Mouse (Mus musculus) embryonic facial prominence, embryonic 13.5 days (tissue): ENCODE results near the gene Adcy9. TPM values are rescaled to one million over a fixed set of nuclear protein-coding genes. Genes with fewer than 3 reads are reported as not detected.
A peak's percentile ranks its signal among the peaks of the same experiment; 100 is the strongest.

Experiments
- ATAC-seq: fragments of 200-750 bp; cut with Nextera tagmentation; 2 replicates; pipeline ENCODE4 v1.8.0; 2017; ENCODE audit warnings: low read depth; ENCODE audit not compliant: insufficient number of reproducible peaks, insufficient read depth, low FRiP score, low TSS enrichment
- H3K27ac ChIP-seq: fragments of 300-500 bp; sonication (generic); 2 replicates; pipeline ENCODE4 v1.5.1; 2015; ENCODE audit warnings: moderate library complexity, mild to moderate bottlenecking, inconsistent platforms
- H3K27me3 ChIP-seq: fragments of 300-500 bp; sonication (generic); 2 replicates; pipeline ENCODE4 v1.6.1; 2015; ENCODE audit warnings: mild to moderate bottlenecking, inconsistent platforms
- H3K36me3 ChIP-seq: fragments of 300-500 bp; sonication (generic); 2 replicates; pipeline ENCODE4 v1.6.1; 2015; ENCODE audit warnings: mild to moderate bottlenecking, inconsistent platforms
- H3K4me1 ChIP-seq: fragments of 300-500 bp; sonication (generic); 2 replicates; pipeline ENCODE4 v1.6.1; 2015; ENCODE audit warnings: inconsistent platforms
- H3K4me2 ChIP-seq: fragments of 300-500 bp; sonication (generic); 2 replicates; pipeline ENCODE4 v1.6.1; 2015; ENCODE audit warnings: moderate library complexity, mild to moderate bottlenecking, inconsistent platforms
- H3K4me3 ChIP-seq: fragments of 300-500 bp; sonication (generic); 2 replicates; pipeline ENCODE4 v1.5.1; 2015; ENCODE audit warnings: mild to moderate bottlenecking, inconsistent platforms
- H3K9ac ChIP-seq: fragments of 300-500 bp; sonication (generic); 2 replicates; pipeline ENCODE4 v1.6.1; 2015; ENCODE audit warnings: mild to moderate bottlenecking, inconsistent platforms
- H3K9me3 ChIP-seq: fragments of 300-500 bp; sonication (generic); 2 replicates; pipeline ENCODE4 v1.6.1; 2016; ENCODE audit warnings: inconsistent platforms
- WGBS: fragments of 180-500 bp; shearing (Covaris S2); methylation state at CpG from one replicate; pipeline ENCODE4 v1.1.7; 2015; ENCODE audit warnings: mixed read lengths; 5-methylcytosine and 5-hydroxymethylcytosine counted together
- polyA plus RNA-seq: library from polyadenylated mRNA; unstranded; fragments of >200 nt; fragmentation: Nextera tagmentation; extraction: Ambion mirVana; gene quantifications from 2 replicates; pipeline ENCODE4 v1.2.1, GENCODE M21; 2015

Adcy9 gene
- polyA plus RNA-seq, 1 experiment from 2014 or later, result 1.1 TPM

GRCm38 (mm10) chr16:4439302-4440066 lies 19.2 kb upstream of the Adcy9 start:
- no peak overlapping the region for H3K4me2 ChIP-seq
- H3K9ac ChIP-seq, result no peak overlapping the region
- no peak overlapping the region for H3K4me3 ChIP-seq
- no peaks in the 10 kb centered on the region for H3K9me3 ChIP-seq
- H3K36me3 ChIP-seq, result no peaks in the 10 kb centered on the region
- no peak for ATAC-seq
- H3K4me1 ChIP-seq, result no peaks in the 10 kb centered on the region
- H3K27ac ChIP-seq, result no peak overlapping the region
- WGBS, result 77% methylated on average over 10 of the region's 10 CpGs
- H3K27me3 ChIP-seq, result no peaks in the 10 kb centered on the region

GRCm38 (mm10) chr16:4436738-4437137 lies 16.4 kb upstream of the Adcy9 start:
- no peak overlapping the region for H3K4me2 ChIP-seq
- ATAC-seq, result no peak
- H3K4me3 ChIP-seq, result no peak overlapping the region
- H3K27me3 ChIP-seq, result no peaks in the 10 kb centered on the region
- no peak overlapping the region for H3K9ac ChIP-seq
- H3K27ac ChIP-seq, result no peak overlapping the region
- no peaks in the 10 kb centered on the region for H3K36me3 ChIP-seq
- 75% methylated on average over 4 of the region's 4 CpGs for WGBS
- H3K9me3 ChIP-seq, result no peaks in the 10 kb centered on the region
- no peaks in the 10 kb centered on the region for H3K4me1 ChIP-seq

GRCm38 (mm10) chr16:4435371-4435770 lies 15.1 kb upstream of the Adcy9 start:
- Histone ChIP-seq H3K9ac (no peak overlapping the region), H3K4me1 (no peaks in the 10 kb centered on the region), H3K27me3 (no peaks in the 10 kb centered on the region), H3K27ac (no peak overlapping the region), H3K36me3 (no peaks in the 10 kb centered on the region), H3K9me3 (no peaks in the 10 kb centered on the region), H3K4me3 (no peak overlapping the region), H3K4me2 (no peak overlapping the region)
- 80% methylated on average over 2 of the region's 2 CpGs for WGBS
- no peak for ATAC-seq

- Histone ChIP-seq H3K9me3 (no peaks in the 10 kb centered on the region), H3K4me1 (no peaks in the 10 kb centered on the region), H3K36me3 (no peaks in the 10 kb centered on the region), H3K4me3 (no peak overlapping the region), H3K9ac (no peak overlapping the region), H3K27ac (no peak overlapping the region), H3K4me2 (no peak overlapping the region), H3K27me3 (no peaks in the 10 kb centered on the region)
- WGBS, result 64% methylated on average over 4 of the region's 4 CpGs
- no peak for ATAC-seq
These were observed 11.5 kb upstream of the Adcy9 start for GRCm38 (mm10) chr16:4431841-4432240.

GRCm38 (mm10) chr16:4431013-4431412 lies 10.7 kb upstream of the Adcy9 start:
- WGBS, result 75% methylated on average over 3 of the region's 3 CpGs

GRCm38 (mm10) chr16:4430232-4430631 lies 9.9 kb upstream of the Adcy9 start:
- no peaks in the 10 kb centered on the region for H3K36me3 ChIP-seq
- H3K4me1 ChIP-seq, result no peaks in the 10 kb centered on the region
- H3K4me2 ChIP-seq, result no peak overlapping the region
- no peaks in the 10 kb centered on the region for H3K9me3 ChIP-seq
- ATAC-seq, result no peak
- no peak overlapping the region for H3K27ac ChIP-seq
- H3K4me3 ChIP-seq, result no peak overlapping the region
- H3K27me3 ChIP-seq, result no peaks in the 10 kb centered on the region
- no peak overlapping the region for H3K9ac ChIP-seq
- 85% methylated on average over 5 of the region's 5 CpGs for whole genome bisulfite sequencing

More at GRCm38 (mm10) chr16:4431013-4431412, 10.7 kb upstream of the Adcy9 start:
- no peaks in the 10 kb centered on the region for H3K9me3 ChIP-seq
- H3K27me3 ChIP-seq, result no peaks in the 10 kb centered on the region
- no peak overlapping the region for H3K27ac ChIP-seq
- no peaks in the 10 kb centered on the region for H3K36me3 ChIP-seq
- no peak overlapping the region for H3K4me2 ChIP-seq
- no peak overlapping the region for H3K9ac ChIP-seq
- no peak overlapping the region for H3K4me3 ChIP-seq
- ATAC-seq, result no peak
- no peaks in the 10 kb centered on the region for H3K4me1 ChIP-seq

- no peaks in the 10 kb centered on the region for H3K36me3 ChIP-seq
- no peak overlapping the region for H3K9ac ChIP-seq
- no peak overlapping the region for H3K27ac ChIP-seq
- 40% methylated on average over 4 of the region's 4 CpGs for WGBS
- H3K27me3 ChIP-seq, result no peaks in the 10 kb centered on the region
- no peak overlapping the region for H3K4me3 ChIP-seq
- H3K4me2 ChIP-seq, result no peak overlapping the region
- H3K9me3 ChIP-seq, result no peaks in the 10 kb centered on the region
- no peak for ATAC-seq
- H3K4me1 ChIP-seq, result peaks cover 3% of the 10 kb centered on the region
These were observed 5.4 kb upstream of the Adcy9 start for GRCm38 (mm10) chr16:4425658-4426234.

- Histone ChIP-seq H3K9me3 (no peaks in the 10 kb centered on the region), H3K27me3 (peaks cover 14% of the 10 kb centered on the region), H3K27ac (no peak overlapping the region), H3K4me2 (no peak overlapping the region), H3K36me3 (no peaks in the 10 kb centered on the region), H3K4me3 (no peak overlapping the region), H3K9ac (no peak overlapping the region), H3K4me1 (peaks cover 15% of the 10 kb centered on the region)
- whole genome bisulfite sequencing, result 79% methylated on average over 5 of the region's 5 CpGs
- ATAC-seq, result no peak
These were observed 3.3 kb upstream of the Adcy9 start for GRCm38 (mm10) chr16:4423613-4424012.

GRCm38 (mm10) chr16:4422991-4423390 lies 2.7 kb upstream of the Adcy9 start:
- peaks cover 20% of the 10 kb centered on the region for H3K27me3 ChIP-seq
- H3K9ac ChIP-seq, result no peak overlapping the region
- WGBS, result 91% methylated on average over 3 of the region's 3 CpGs

GRCm38 (mm10) chr16:4419546-4420297 lies 576 bp downstream of the Adcy9 start:
- Histone ChIP-seq H3K4me2 (peak overlapping the region; percentile 91), H3K27ac (peak overlapping the region; percentile 39; the same call in 1 of the 2 replicates), H3K4me3 (peak overlapping the region; percentile 71), H3K9me3 (no peaks in the 10 kb centered on the region), H3K36me3 (no peaks in the 10 kb centered on the region), H3K4me1 (peaks cover 37% of the 10 kb centered on the region), H3K9ac (peak overlapping the region; percentile 77), H3K27me3 (peaks cover 30% of the 10 kb centered on the region)
- peak; percentile 68 for ATAC-seq
- WGBS, result under 1% methylated on average over 68 of the region's 85 CpGs

More at GRCm38 (mm10) chr16:4422991-4423390, 2.7 kb upstream of the Adcy9 start:
- no peak for ATAC-seq
- Histone ChIP-seq H3K36me3 (no peaks in the 10 kb centered on the region), H3K4me2 (no peak overlapping the region), H3K9me3 (no peaks in the 10 kb centered on the region), H3K4me1 (peaks cover 20% of the 10 kb centered on the region), H3K4me3 (no peak overlapping the region), H3K27ac (no peak overlapping the region)

- WGBS, result 12% methylated on average over 32 of the region's 32 CpGs
- no peak overlapping the region for H3K27ac ChIP-seq
These were observed 1.3 kb downstream of the Adcy9 start for GRCm38 (mm10) chr16:4418776-4419545.

More at GRCm38 (mm10) chr16:4418776-4419545, 1.3 kb downstream of the Adcy9 start:
- peak overlapping the region; percentile 77 for H3K9ac ChIP-seq
- no peaks in the 10 kb centered on the region for H3K9me3 ChIP-seq
- peak overlapping the region; percentile 91 for H3K4me2 ChIP-seq
- peaks cover 45% of the 10 kb centered on the region for H3K4me1 ChIP-seq
- H3K27me3 ChIP-seq, result peaks cover 30% of the 10 kb centered on the region
- H3K36me3 ChIP-seq, result no peaks in the 10 kb centered on the region
- H3K4me3 ChIP-seq, result peak overlapping the region; percentile 71
- no peak for ATAC-seq
